Mouse (Mus musculus) stomach, postnatal 0 days (tissue): ENCODE data around the gene Acot6. TPM values are rescaled to one million over a fixed set of nuclear protein-coding genes. Genes with fewer than 3 reads are reported as not detected.
A peak's percentile ranks its signal among the peaks of the same experiment; 100 is the strongest.
"Not testable (repeated sequence)": the region's sequence is repeated elsewhere in the genome, so short reads cannot be mapped to it uniquely, and the experiment has no call there.

Experiments
- ATAC-seq: fragments of 200-750 bp; cut with Nextera tagmentation; 2 replicates; pipeline ENCODE4 v1.8.0; 2017; ENCODE audit not compliant: low FRiP score, low TSS enrichment
- DNase-seq: peaks from one replicate; pipeline ENCODE4 v3.0.0-alpha.2; 2016; ENCODE audit warnings: low spot score
- H3K27ac ChIP-seq: fragments of 300-500 bp; sonication (generic); replicated peaks from 2 replicates; pipeline ENCODE4 v1.5.1; 2014; ENCODE audit warnings: mild to moderate bottlenecking, control low read depth
- H3K27me3 ChIP-seq: fragments of 300-500 bp; sonication (generic); 2 replicates; pipeline ENCODE4 v1.6.1; 2014; ENCODE audit warnings: low read length; ENCODE audit not compliant: control insufficient read depth, insufficient read depth
- H3K36me3 ChIP-seq: fragments of 300-500 bp; sonication (generic); 2 replicates; pipeline ENCODE4 v1.6.1; 2014; ENCODE audit warnings: low read length, mixed read lengths; ENCODE audit not compliant: control insufficient read depth, insufficient read depth
- H3K4me1 ChIP-seq: fragments of 300-500 bp; sonication (generic); replicated peaks from 2 replicates; pipeline ENCODE4 v1.6.1; 2014; ENCODE audit warnings: antibody characterized with exemption; ENCODE audit not compliant: control insufficient read depth, insufficient read depth
- H3K4me2 ChIP-seq: fragments of 300-500 bp; sonication (generic); replicated peaks from 2 replicates; pipeline ENCODE4 v1.6.1; 2014; ENCODE audit warnings: low read depth, mild to moderate bottlenecking, control low read depth, moderate library complexity
- H3K4me3 ChIP-seq: fragments of 300-500 bp; sonication (generic); 2 replicates; pipeline ENCODE4 v1.5.1; 2014; ENCODE audit warnings: low read depth, low read length, control low read depth
- H3K9ac ChIP-seq: fragments of 300-500 bp; sonication (generic); 2 replicates; pipeline ENCODE4 v1.6.1; 2014; ENCODE audit warnings: mild to moderate bottlenecking, low read length, control low read depth, mixed read lengths
- H3K9me3 ChIP-seq: fragments of 300-500 bp; sonication (generic); 2 replicates; pipeline ENCODE4 v1.6.1; 2016; ENCODE audit warnings: low read length; ENCODE audit not compliant: control insufficient read depth
- CTCF ChIP-seq: IDR thresholded peaks from 2 replicates; pipeline ENCODE4 v1.5.1; 2016; ENCODE audit warnings: antibody characterized with exemption, low read depth, mild to moderate bottlenecking, moderate library complexity
- EP300 ChIP-seq: optimal IDR thresholded peaks from 2 replicates; pipeline ENCODE3; 2016; ENCODE audit warnings: antibody characterized with exemption
- WGBS: fragments of 180-500 bp; shearing (Covaris S2); extraction: QIAGEN DNeasy Blood & Tissue Kit; methylation state at CpG from one replicate; pipeline ENCODE4 v1.1.7; 2014; 5-methylcytosine and 5-hydroxymethylcytosine counted together
- polyA plus RNA-seq: library from polyadenylated mRNA; unstranded; fragments of >200 nt; fragmentation: Nextera tagmentation; extraction: Ambion mirVana; gene quantifications from 2 replicates; pipeline ENCODE4 v1.2.1, GENCODE M21; 2015

Acot6 gene
- polyA plus RNA-seq, 1 experiment from 2014 or later: 1.3 TPM

GRCm38 (mm10) chr12:84083842-84084241 lies 16.6 kb upstream of the Acot6 start:
- H3K4me3 ChIP-seq: no peak overlapping the region
- DNase-seq (peak; percentile 11), ATAC-seq (no peak)
- TF ChIP-seq EP300: no peak
- TF ChIP-seq CTCF: no peak
- no peaks in the 10 kb centered on the region for H3K36me3 ChIP-seq
- H3K9ac ChIP-seq: no peak overlapping the region
- 0 out of 2 replicates have a peak overlapping the region, but pooled peaks have one; percentile 19 for H3K27ac ChIP-seq
- no peaks in the 10 kb centered on the region for H3K27me3 ChIP-seq
- WGBS: 75% methylated on average over 2 of the region's 2 CpGs
- H3K4me1 ChIP-seq: no peaks in the 10 kb centered on the region
- H3K4me2 ChIP-seq: no peak overlapping the region
- H3K9me3 ChIP-seq: 0 out of 2 replicates have a peak, but pooled peaks cover 2% of the 10 kb centered on the region

- no peak overlapping the region for H3K27ac ChIP-seq
- TF ChIP-seq CTCF (no peak), EP300 (no peak)
- ATAC-seq (peak; percentile 84), DNase-seq (peak; percentile 16)
- no peaks in the 10 kb centered on the region for H3K4me1 ChIP-seq
- H3K9me3 ChIP-seq: 0 out of 2 replicates have a peak, but pooled peaks cover 2% of the 10 kb centered on the region
- 58% methylated on average over 4 of the region's 4 CpGs for WGBS
- H3K9ac ChIP-seq: no peak overlapping the region
- H3K27me3 ChIP-seq: no peaks in the 10 kb centered on the region
- no peak overlapping the region for H3K4me2 ChIP-seq
- no peak overlapping the region for H3K4me3 ChIP-seq
- H3K36me3 ChIP-seq: no peaks in the 10 kb centered on the region
Observed at GRCm38 (mm10) chr12:84084581-84084980, 15.9 kb upstream of the Acot6 start.

- ATAC-seq, H3K9ac ChIP-seq, H3K4me1 ChIP-seq, DNase-seq, H3K4me2 ChIP-seq, H3K27ac ChIP-seq, H3K36me3 ChIP-seq, H3K9me3 ChIP-seq, H3K4me3 ChIP-seq, H3K27me3 ChIP-seq: not testable (repeated sequence)
- 89% methylated on average over 5 of the region's 5 CpGs for WGBS
Observed at GRCm38 (mm10) chr12:84094666-84095065, 5.8 kb upstream of the Acot6 start.

- Histone ChIP-seq H3K27ac (no peak overlapping the region), H3K9ac (no peak overlapping the region), H3K4me1 (no peaks in the 10 kb centered on the region), H3K9me3 (no peaks in the 10 kb centered on the region), H3K4me2 (no peak overlapping the region), H3K27me3 (no peaks in the 10 kb centered on the region), H3K36me3 (no peaks in the 10 kb centered on the region), H3K4me3 (no peak overlapping the region)
- no peak for ATAC-seq
- no peak for DNase-seq
- TF ChIP-seq CTCF (no peak), EP300 (no peak)
- 88% methylated on average over 2 of the region's 2 CpGs for WGBS
Observed at GRCm38 (mm10) chr12:84099605-84100004, 849 bp upstream of the Acot6 start.

GRCm38 (mm10) chr12:84100071-84100470 lies 383 bp upstream of the Acot6 start:
- Histone ChIP-seq H3K4me1 (no peaks in the 10 kb centered on the region), H3K27me3 (no peaks in the 10 kb centered on the region), H3K9me3 (no peaks in the 10 kb centered on the region), H3K27ac (no peak overlapping the region), H3K4me2 (peak overlapping the region; percentile 64; the same call in 1 of the 2 replicates), H3K4me3 (no peak overlapping the region), H3K9ac (no peak overlapping the region; the same call in 1 of the 2 replicates), H3K36me3 (no peaks in the 10 kb centered on the region)
- ATAC-seq (no peak), DNase-seq (no peak)
- TF ChIP-seq EP300: no peak
- no peak for TF ChIP-seq CTCF
- WGBS: 50% methylated on average over 1 of the region's 1 CpGs

GRCm38 (mm10) chr12:84101493-84101845 lies 1.0 kb downstream of the Acot6 start:
- H3K9me3 ChIP-seq: no peaks in the 10 kb centered on the region
- no peak for DNase-seq
- H3K9ac ChIP-seq: peak overlapping the region; percentile 72
- H3K27ac ChIP-seq: no peak overlapping the region
- H3K4me2 ChIP-seq: peak overlapping the region; percentile 64
- TF ChIP-seq EP300: no peak
- TF ChIP-seq CTCF: no peak
- ATAC-seq: no peak
- H3K36me3 ChIP-seq: no peaks in the 10 kb centered on the region
- no peaks in the 10 kb centered on the region for H3K4me1 ChIP-seq
- peak overlapping the region; percentile 52 for H3K4me3 ChIP-seq
- WGBS: 43% methylated on average over 2 of the region's 2 CpGs
- H3K27me3 ChIP-seq: no peaks in the 10 kb centered on the region
